Mouse (Mus musculus) megakaryocyte, embryonic 14.5 days (primary cell): ENCODE data around the gene Zfp773.

Experiments
- FLI1 ChIP-seq: IDR thresholded peaks from 2 replicates; pipeline ENCODE4 v1.6.1; 2012; ENCODE audit warnings: low read length, inconsistent platforms, mixed read lengths
- GATA1 ChIP-seq: IDR thresholded peaks from 3 replicates; pipeline ENCODE4 v1.6.1; 2012; ENCODE audit warnings: mixed read lengths, low read length, inconsistent platforms, borderline replicate concordance

DNA sequence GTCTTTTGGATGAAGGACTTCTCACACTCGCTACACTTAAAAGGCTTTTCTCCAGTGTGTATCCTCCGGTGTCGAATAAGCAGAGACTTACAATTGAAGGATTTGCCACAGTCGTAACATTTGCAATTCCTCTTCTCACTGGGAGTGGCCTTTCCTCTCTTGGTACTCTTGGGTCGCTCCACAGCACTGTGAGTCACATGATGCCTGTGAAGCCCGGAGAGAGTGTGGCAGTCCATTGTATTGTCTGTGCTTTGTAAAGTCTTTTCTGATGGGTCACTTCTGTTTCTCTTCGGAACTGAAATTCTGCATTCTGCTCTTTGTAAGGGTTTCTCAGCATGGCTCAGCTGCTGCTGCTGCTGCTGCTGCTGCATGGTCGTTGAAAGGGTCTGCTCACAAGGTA lies 3.8 kb downstream of the Zfp773 start:
- no peak for TF ChIP-seq GATA1
- TF ChIP-seq FLI1 = no peak
